22 mouse cellular contexts compared by ENCODE assay signal in the genomic region with DNA sequence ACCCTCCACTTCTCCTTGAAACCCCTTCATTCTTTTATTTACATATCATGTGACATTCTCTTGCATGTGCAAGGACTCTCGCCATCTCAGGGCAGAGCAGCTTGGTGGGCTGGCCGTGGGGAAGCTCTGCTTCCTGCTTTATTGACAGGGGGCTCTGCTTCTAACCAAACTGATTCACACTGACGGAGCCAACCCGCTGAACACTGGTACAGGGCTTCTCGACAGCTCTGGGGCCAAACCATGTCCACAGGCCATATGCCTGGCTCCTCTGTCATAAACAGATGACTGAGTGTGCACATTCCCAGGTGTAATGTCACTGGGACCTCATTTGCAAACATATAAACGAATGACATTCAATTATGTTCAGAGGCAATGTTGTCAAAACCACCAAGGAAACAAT.
DNase-seq lines count a peak whose midpoint lies in the region; ATAC-seq lines count a peak whose summit lies in the region.
"Had no signal": no experiment of that assay in that cellular context is flagged by ENCODE, and none has a peak within 500 bp of the region (broad histone marks: within the 10 kb centered on the region; RNA-seq: fewer than 3 reads in every experiment).

No protein-coding gene starts in this region.

- 0 out of 2 replicates have a peak, but pooled peaks cover 2% of the 10 kb centered on the region for H3K4me1 ChIP-seq in forebrain, embryonic 16.5 days (replicated peaks; ENCODE audit: control insufficient read depth, insufficient read depth, low read length)
- no peaks in the 10 kb centered on the region for H3K4me1 ChIP-seq in forebrain, embryonic 15.5 days
- H3K4me1 ChIP-seq in hindbrain, embryonic 16.5 days (ENCODE audit: control insufficient read depth, insufficient read depth, low read depth, low read length), result no peaks in the 10 kb centered on the region
- H3K4me1 ChIP-seq: heart, embryonic 10.5 days; limb, embryonic 15.5 days; neural tube, embryonic 12.5 days had no signal

- H3K9me3 ChIP-seq in forebrain, embryonic 16.5 days (ENCODE audit: control insufficient read depth, low read length), result no peaks in the 10 kb centered on the region
- H3K9me3 ChIP-seq in forebrain, embryonic 15.5 days, result no peaks in the 10 kb centered on the region
- no peaks in the 10 kb centered on the region for H3K9me3 ChIP-seq in hindbrain, embryonic 16.5 days (ENCODE audit: control insufficient read depth, low read length)
- H3K9me3 ChIP-seq: heart, embryonic 10.5 days; limb, embryonic 15.5 days; neural tube, embryonic 12.5 days had no signal

- DNase-seq in retina, postnatal 1 day, result peak; percentile 22
- DNase-seq in retina, embryonic 14.5 days (ENCODE audit: low spot score), result no peak
- no peak for DNase-seq in layer of hippocampus, adult 11-12 months (ENCODE audit: low spot score)
- DNase-seq in urinary bladder, adult 18-20 months (ENCODE audit: low spot score in 2 of 2), result no peak
- DNase-seq: adrenal gland, postnatal 10 days; B cell, adult 2 months; cerebellum, adult 18-20 months; gastrocnemius, postnatal 25 days; heart, postnatal 10 days; kidney, adult 9 months; kidney, postnatal 36 days; liver, postnatal 0 days; lung, postnatal 36 days; right cerebral cortex, postnatal 4 days; thymus, postnatal 36 days had no signal

- 0 out of 2 replicates have a peak, but pooled peaks have one; percentile 33 for ATAC-seq in forebrain, embryonic 16.5 days
- no peak for ATAC-seq in forebrain, embryonic 15.5 days (replicated peaks)
- peak; percentile 75 for ATAC-seq in hindbrain, embryonic 16.5 days
- ATAC-seq: inflammation-experienced regulatory T-cells, adult 6 months; liver, postnatal 0 days had no signal

- no peak overlapping the region for H3K4me3 ChIP-seq in forebrain, embryonic 16.5 days (replicated peaks; ENCODE audit: low read length)
- no peak overlapping the region for H3K4me3 ChIP-seq in forebrain, embryonic 15.5 days
- no peak overlapping the region for H3K4me3 ChIP-seq in hindbrain, embryonic 16.5 days (ENCODE audit: low read length)
- H3K4me3 ChIP-seq: heart, embryonic 10.5 days; limb, embryonic 15.5 days; neural tube, embryonic 12.5 days had no signal

- 50% methylated on average over 6 of the region's 6 CpGs for WGBS in forebrain, embryonic 16.5 days
- WGBS in forebrain, embryonic 15.5 days, result 48% methylated on average over 6 of the region's 6 CpGs
- WGBS in hindbrain, embryonic 16.5 days, result 46% methylated on average over 6 of the region's 6 CpGs

- no peak overlapping the region for H3K27ac ChIP-seq in forebrain, embryonic 16.5 days (ENCODE audit: low read length)
- H3K27ac ChIP-seq in forebrain, embryonic 15.5 days (replicated peaks), result no peak overlapping the region
- no peak overlapping the region for H3K27ac ChIP-seq in hindbrain, embryonic 16.5 days (ENCODE audit: low read depth, low read length)
- H3K27ac ChIP-seq: heart, embryonic 10.5 days; limb, embryonic 15.5 days; neural tube, embryonic 12.5 days had no signal

- H3K36me3 ChIP-seq in forebrain, embryonic 16.5 days (ENCODE audit: control insufficient read depth, insufficient read depth), result no peaks in the 10 kb centered on the region
- H3K36me3 ChIP-seq in forebrain, embryonic 15.5 days, result no peaks in the 10 kb centered on the region
- H3K36me3 ChIP-seq in hindbrain, embryonic 16.5 days (ENCODE audit: control insufficient read depth, insufficient read depth, low read length), result no peaks in the 10 kb centered on the region
- H3K36me3 ChIP-seq: heart, embryonic 10.5 days; limb, embryonic 15.5 days; neural tube, embryonic 12.5 days had no signal

- no peak overlapping the region for H3K4me2 ChIP-seq in forebrain, embryonic 16.5 days (ENCODE audit: low read length)
- no peak overlapping the region for H3K4me2 ChIP-seq in forebrain, embryonic 15.5 days (replicated peaks)
- H3K4me2 ChIP-seq in hindbrain, embryonic 16.5 days (ENCODE audit: low read length), result no peak overlapping the region
- H3K4me2 ChIP-seq: limb, embryonic 15.5 days; neural tube, embryonic 12.5 days had no signal

- no peaks in the 10 kb centered on the region for H3K27me3 ChIP-seq in forebrain, embryonic 16.5 days (replicated peaks; ENCODE audit: control insufficient read depth, insufficient read depth, low read length)
- no peaks in the 10 kb centered on the region for H3K27me3 ChIP-seq in forebrain, embryonic 15.5 days
- H3K27me3 ChIP-seq in hindbrain, embryonic 16.5 days (replicated peaks; ENCODE audit: control insufficient read depth, insufficient read depth, low read length), result no peaks in the 10 kb centered on the region
- H3K27me3 ChIP-seq: limb, embryonic 15.5 days; neural tube, embryonic 12.5 days had no signal

- H3K9ac ChIP-seq in forebrain, embryonic 16.5 days (replicated peaks; ENCODE audit: low read depth, low read length), result no peak overlapping the region
- H3K9ac ChIP-seq in forebrain, embryonic 15.5 days (replicated peaks), result no peak overlapping the region
- no peak overlapping the region for H3K9ac ChIP-seq in hindbrain, embryonic 16.5 days (ENCODE audit: low read depth, low read length)
- H3K9ac ChIP-seq: limb, embryonic 15.5 days; liver, postnatal 0 days; neural tube, embryonic 12.5 days had no signal
